Mouse (Mus musculus) hindbrain, postnatal 0 days (tissue): ENCODE data around the gene Olfr360. TPM values are rescaled to one million over a fixed set of nuclear protein-coding genes. Genes with fewer than 3 reads are reported as not detected.
"Not testable (repeated sequence)": the region's sequence is repeated elsewhere in the genome, so short reads cannot be mapped to it uniquely, and the experiment has no call there.

Source experiments
- ATAC-seq: fragments of 200-750 bp; cut with Nextera tagmentation; 2 replicates; pipeline ENCODE4 v1.8.0; 2017; ENCODE audit warnings: mild to moderate bottlenecking, moderate TSS enrichment, moderate library complexity
- DNase-seq: peaks from one replicate; pipeline ENCODE4 v3.0.0-alpha.2; 2015; ENCODE audit warnings: low spot score
- H3K27ac ChIP-seq: fragments of 300-500 bp; sonication (generic); 2 replicates; pipeline ENCODE4 v1.5.1; 2014; ENCODE audit warnings: mild to moderate bottlenecking
- H3K27me3 ChIP-seq: fragments of 300-500 bp; sonication (generic); 2 replicates; pipeline ENCODE4 v1.6.1; 2014; ENCODE audit warnings: low read length, mixed read lengths; ENCODE audit not compliant: insufficient read depth
- H3K36me3 ChIP-seq: fragments of 300-500 bp; sonication (generic); 2 replicates; pipeline ENCODE4 v1.6.1; 2014; ENCODE audit warnings: low read length, mixed read lengths; ENCODE audit not compliant: insufficient read depth
- H3K4me1 ChIP-seq: fragments of 300-500 bp; sonication (generic); 2 replicates; pipeline ENCODE4 v1.6.1; 2014; ENCODE audit warnings: antibody characterized with exemption, low read length, mixed read lengths; ENCODE audit not compliant: insufficient read depth
- H3K4me2 ChIP-seq: fragments of 300-500 bp; sonication (generic); 2 replicates; pipeline ENCODE4 v1.6.1; 2014; ENCODE audit warnings: low read depth, mild to moderate bottlenecking, low read length, moderate library complexity, mixed read lengths
- H3K4me3 ChIP-seq: fragments of 300-500 bp; sonication (generic); 2 replicates; pipeline ENCODE4 v1.5.1; 2014; ENCODE audit warnings: low read length
- H3K9ac ChIP-seq: fragments of 300-500 bp; sonication (generic); replicated peaks from 2 replicates; pipeline ENCODE4 v1.6.1; 2014; ENCODE audit warnings: mild to moderate bottlenecking, low read length, moderate library complexity, mixed read lengths
- H3K9me3 ChIP-seq: fragments of 300-500 bp; sonication (generic); 2 replicates; pipeline ENCODE4 v1.6.1; 2016; ENCODE audit warnings: low read length, mixed read lengths
- CTCF ChIP-seq: IDR thresholded peaks from 2 replicates; pipeline ENCODE4 v1.5.1; 2016; ENCODE audit warnings: antibody characterized with exemption, control low read depth, low read depth
- WGBS: fragments of 180-500 bp; shearing (Covaris S2); extraction: QIAGEN DNeasy Blood & Tissue Kit; methylation state at CpG from one replicate; pipeline ENCODE4 v1.1.7; 2014; 5-methylcytosine and 5-hydroxymethylcytosine counted together
- polyA plus RNA-seq: library from polyadenylated mRNA; unstranded; fragments of >200 nt; fragmentation: Nextera tagmentation; extraction: Ambion mirVana; gene quantifications from 2 replicates; pipeline ENCODE4 v1.2.1, GENCODE M21; 2015
- total RNA-seq: library from RNA; depleted of rRNA; stranded (reverse); fragments of >200 nt; gene quantifications from 2 replicates; pipeline ENCODE4 v1.2.3, GENCODE M21; 2014; rRNA removed

Olfr360 gene
- total RNA-seq = not detected in 2 replicates
- not detected in 2 replicates for polyA plus RNA-seq

DNA sequence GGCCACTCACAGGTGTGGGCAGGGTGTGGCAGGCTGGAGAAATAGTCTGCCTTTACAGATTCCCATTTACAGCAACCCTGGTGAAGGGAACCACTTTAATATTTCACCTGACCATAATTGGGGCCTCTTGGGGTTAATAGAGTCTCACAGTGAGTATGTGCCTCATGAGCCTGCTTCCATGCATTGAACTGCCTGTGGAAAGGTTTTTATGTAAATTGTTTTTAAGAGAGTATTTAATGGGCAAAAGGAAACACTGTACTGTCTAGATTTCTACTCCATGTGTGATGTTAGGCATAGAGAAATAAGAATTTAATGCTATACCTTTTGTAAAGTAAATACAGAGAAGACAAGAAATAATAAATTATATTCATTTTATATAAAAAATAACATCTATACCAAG lies at the start of gene Olfr360:
Olfr360 (plus strand) TSS at position 301 of the 400 bp plus-strand sequence.
- Histone ChIP-seq H3K9me3 (0 out of 2 replicates have a peak, but pooled peaks cover 4% of the 10 kb centered on the region), H3K4me3 (no peak within 1 kb of the TSS), H3K4me1 (no peaks in the 10 kb centered on the region), H3K27me3 (no peaks in the 10 kb centered on the region), H3K4me2 (no peak within 1 kb of the TSS), H3K27ac (no peak within 1 kb of the TSS), H3K9ac (no peak within 1 kb of the TSS), H3K36me3 (no peaks in the 10 kb centered on the region)
- ATAC-seq = no peak
- no peak for TF ChIP-seq CTCF
- DNase-seq = no peak

DNA sequence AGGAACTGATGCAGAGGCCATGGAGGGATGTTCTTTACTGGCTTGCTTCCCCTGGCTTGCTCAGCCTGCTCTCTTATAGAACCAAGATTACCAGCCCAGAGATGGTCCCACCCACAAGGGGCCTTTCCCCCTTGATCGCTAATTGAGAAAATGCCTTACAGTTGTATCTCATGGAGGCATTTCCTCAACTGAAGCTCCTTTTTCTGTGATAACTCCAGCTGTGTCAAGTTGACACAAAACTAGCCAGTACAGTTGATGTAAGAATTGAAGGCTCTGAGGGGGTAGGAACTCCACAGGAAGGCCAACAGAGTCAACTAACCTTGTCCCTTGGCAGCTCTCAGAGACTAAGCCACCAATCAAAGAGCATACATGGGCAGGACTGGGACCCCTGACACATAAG lies 23.6 kb downstream of the Olfr360 start, which contains the start of gene Olfr361:
Olfr361 (minus strand) TSS at position 101 of the 400 bp plus-strand sequence.
- 50% methylated on average over 1 of the region's 1 CpGs for WGBS
- not testable (repeated sequence) for ATAC-seq, H3K9me3 ChIP-seq, H3K36me3 ChIP-seq, H3K27ac ChIP-seq, H3K9ac ChIP-seq, H3K27me3 ChIP-seq, H3K4me1 ChIP-seq, DNase-seq, H3K4me2 ChIP-seq, H3K4me3 ChIP-seq

DNA sequence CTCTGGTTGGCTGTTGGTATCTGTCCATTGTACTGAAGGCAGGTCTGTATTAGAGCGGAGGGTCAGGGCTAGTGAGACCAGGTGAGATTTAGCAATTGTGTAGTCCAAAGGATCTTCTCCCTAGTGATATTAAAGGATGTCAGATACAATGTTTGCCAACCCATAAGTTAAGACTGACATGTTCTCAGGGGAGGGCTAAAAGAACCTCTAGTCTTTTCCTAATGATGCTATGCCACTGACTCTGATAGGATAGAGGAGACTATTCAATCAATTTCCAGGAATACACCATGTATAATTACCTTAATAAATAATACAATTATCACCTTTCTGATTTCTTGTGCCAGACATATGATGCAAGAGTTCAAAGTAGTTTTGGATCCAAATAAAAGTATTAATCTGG lies 52.3 kb downstream of the Olfr360 start, which contains the start of gene Olfr362:
Olfr362 (minus strand) TSS at position 101 of the 400 bp plus-strand sequence.
- no peak within 1 kb of the TSS for H3K27ac ChIP-seq
- no peaks in the 10 kb centered on the region for H3K27me3 ChIP-seq
- H3K36me3 ChIP-seq = no peaks in the 10 kb centered on the region
- no peak within 1 kb of the TSS for H3K9ac ChIP-seq
- no peak for DNase-seq
- H3K4me1 ChIP-seq = no peaks in the 10 kb centered on the region
- ATAC-seq = no peak
- WGBS = 81% methylated on average over 1 of the region's 1 CpGs
- no peak within 1 kb of the TSS for H3K4me3 ChIP-seq
- TF ChIP-seq CTCF = no peak
- H3K4me2 ChIP-seq = no peak within 1 kb of the TSS
- 0 out of 2 replicates have a peak, but pooled peaks cover 3% of the 10 kb centered on the region for H3K9me3 ChIP-seq

Other genes with a start within 250 kb of the Olfr360 start
- not detected in 2 replicates for gene Olfr3, start 248.7 kb upstream of the Olfr360 start, total RNA-seq
- gene Olfr3, start 248.7 kb upstream of the Olfr360 start, polyA plus RNA-seq = not detected in 2 replicates
- not detected in 2 replicates for gene Olfr350, start 219.4 kb upstream of the Olfr360 start, total RNA-seq
- not detected in 2 replicates for gene Olfr350, start 219.4 kb upstream of the Olfr360 start, polyA plus RNA-seq
- not detected in 2 replicates for gene Olfr351, start 203.1 kb upstream of the Olfr360 start, total RNA-seq
- not detected in 2 replicates for gene Olfr351, start 203.1 kb upstream of the Olfr360 start, polyA plus RNA-seq
- gene Olfr352, start 197.3 kb upstream of the Olfr360 start, total RNA-seq = not detected in 2 replicates
- not detected in 2 replicates for gene Olfr352, start 197.3 kb upstream of the Olfr360 start, polyA plus RNA-seq
- not detected in 2 replicates for gene Olfr353, start 172.8 kb upstream of the Olfr360 start, total RNA-seq
- not detected in 2 replicates for gene Olfr353, start 172.8 kb upstream of the Olfr360 start, polyA plus RNA-seq
- gene Olfr354, start 160.1 kb upstream of the Olfr360 start, total RNA-seq = not detected in 2 replicates
- gene Olfr354, start 160.1 kb upstream of the Olfr360 start, polyA plus RNA-seq = not detected in 2 replicates
- not detected in 2 replicates for gene Olfr355, start 136.8 kb upstream of the Olfr360 start, total RNA-seq
- gene Olfr355, start 136.8 kb upstream of the Olfr360 start, polyA plus RNA-seq = not detected in 2 replicates
- not detected in 2 replicates for gene Olfr356, start 128.6 kb upstream of the Olfr360 start, total RNA-seq
- gene Olfr356, start 128.6 kb upstream of the Olfr360 start, polyA plus RNA-seq = not detected in 2 replicates
- not detected in 2 replicates for gene Olfr357, start 71.9 kb upstream of the Olfr360 start, total RNA-seq
- not detected in 2 replicates for gene Olfr357, start 71.9 kb upstream of the Olfr360 start, polyA plus RNA-seq
- not detected in 2 replicates for gene Olfr358, start 56.4 kb upstream of the Olfr360 start, total RNA-seq
- not detected in 2 replicates for gene Olfr358, start 56.4 kb upstream of the Olfr360 start, polyA plus RNA-seq
- gene Olfr361, start 23.5 kb downstream of the Olfr360 start, total RNA-seq = not detected in 2 replicates
- gene Olfr361, start 23.5 kb downstream of the Olfr360 start, polyA plus RNA-seq = not detected in 2 replicates
- not detected in 2 replicates for gene Olfr362, start 52.2 kb downstream of the Olfr360 start, total RNA-seq
- not detected in 2 replicates for gene Olfr362, start 52.2 kb downstream of the Olfr360 start, polyA plus RNA-seq
- not detected in 2 replicates for gene Olfr364-ps1, start 73.6 kb downstream of the Olfr360 start, total RNA-seq
- gene Olfr364-ps1, start 73.6 kb downstream of the Olfr360 start, polyA plus RNA-seq = not detected in 2 replicates
- not detected in 2 replicates for gene Olfr365, start 122.5 kb downstream of the Olfr360 start, total RNA-seq
- not detected in 2 replicates for gene Olfr365, start 122.5 kb downstream of the Olfr360 start, polyA plus RNA-seq
- gene Olfr366, start 145.8 kb downstream of the Olfr360 start, total RNA-seq = not detected in 2 replicates
- not detected in 2 replicates for gene Olfr366, start 145.8 kb downstream of the Olfr360 start, polyA plus RNA-seq